Mouse (Mus musculus) kidney, adult 2 months (tissue): ENCODE measurements around the gene Cmbl.

ENCODE experiments used
- CTCF ChIP-seq: fragments of 200-500 bp; conservative IDR thresholded peaks from 2 replicates; pipeline ENCODE4 v1.5.1; 2011; ENCODE audit warnings: low read depth, mild to moderate bottlenecking, control low read depth, low read length, moderate library complexity, mixed read lengths; ENCODE audit not compliant: insufficient read depth, insufficient read length
- POLR2A ChIP-seq: fragments of 200-500 bp; IDR thresholded peaks from one replicate; pipeline ENCODE4 v1.6.1; 2011; ENCODE audit warnings: low read depth, low read length, control low read depth

GRCm38 (mm10) chr15:31535259-31535855 lies 29.8 kb upstream of the Cmbl start:
- no peak for TF ChIP-seq POLR2A
- TF ChIP-seq CTCF: no peak
